Mouse (Mus musculus): Measurements from ENCODE around the gene Stox2. TPM values are rescaled to one million over a fixed set of nuclear protein-coding genes. Genes with fewer than 3 reads are reported as not detected.

Stox2 gene
- polyA plus RNA-seq, 1 experiment from 2014 or later: 2.6 TPM

DNA sequence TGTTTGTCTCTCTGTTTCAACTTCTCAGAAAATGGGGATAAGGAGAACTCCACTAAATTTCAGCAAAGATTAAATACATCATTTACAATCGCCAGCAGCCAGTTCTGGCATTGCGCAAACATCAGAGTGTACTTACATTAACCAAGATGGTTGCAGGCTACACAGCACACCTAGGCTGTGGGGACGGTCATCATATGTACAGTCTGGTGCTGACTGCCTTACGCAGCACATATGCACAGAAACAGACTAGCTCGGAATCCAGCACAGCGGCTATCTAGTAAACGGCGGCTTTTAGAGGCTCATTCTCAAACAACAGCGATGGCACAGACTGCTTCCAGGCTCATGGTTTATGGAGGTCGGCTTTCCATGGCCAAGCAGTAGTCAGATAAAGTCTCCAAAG lies 54.3 kb downstream of the Stox2 start:
- Histone ChIP-seq H3K27me3 (replicated peaks; ENCODE audit: control insufficient read depth, insufficient read depth, low read length) (no peaks in the 10 kb centered on the region), H3K9me3 (ENCODE audit: control insufficient read depth, low read length) (no peaks in the 10 kb centered on the region), H3K36me3 (ENCODE audit: control insufficient read depth, insufficient read depth, low read length) (no peaks in the 10 kb centered on the region), H3K4me3 (ENCODE audit: low read depth, low read length) (no peak overlapping the region), H3K9ac (ENCODE audit: low read depth, low read length) (no peak overlapping the region), H3K4me1 (replicated peaks; ENCODE audit: control insufficient read depth, insufficient read depth, low read length) (no peaks in the 10 kb centered on the region), H3K4me2 (no peak overlapping the region), H3K27ac (ENCODE audit: low read depth, low read length) (no peak overlapping the region)
- DNase-seq (ENCODE audit: low spot score): no peak
- no peak for ATAC-seq (replicated peaks; ENCODE audit: low FRiP score)
- WGBS: 84% methylated on average over 10 of the region's 10 CpGs

DNA sequence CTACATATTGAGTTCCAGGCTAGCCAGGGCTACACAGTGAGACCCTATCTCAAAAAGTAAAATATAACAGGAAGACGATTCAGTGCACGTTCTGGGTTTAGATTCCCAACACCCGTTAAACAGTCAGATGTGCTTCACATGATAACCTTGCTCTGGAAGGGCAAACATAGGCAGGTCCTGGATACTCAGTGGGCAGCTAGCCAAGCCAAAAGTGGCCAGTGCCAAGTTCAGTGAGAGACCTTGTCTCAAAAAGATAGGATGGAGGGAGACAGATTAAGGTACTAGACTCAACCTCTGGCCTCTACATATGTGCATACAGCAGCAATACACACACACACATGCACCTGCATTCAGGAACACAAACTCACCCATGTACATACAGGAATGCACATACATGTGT lies 56.7 kb downstream of the Stox2 start:
- ATAC-seq (replicated peaks; ENCODE audit: low FRiP score) (no peak), DNase-seq (ENCODE audit: low spot score) (no peak)
- no peak overlapping the region for H3K4me2 ChIP-seq
- H3K36me3 ChIP-seq (ENCODE audit: control insufficient read depth, insufficient read depth, low read length): no peaks in the 10 kb centered on the region
- no peak overlapping the region for H3K27ac ChIP-seq (ENCODE audit: low read depth, low read length)
- no peaks in the 10 kb centered on the region for H3K9me3 ChIP-seq (ENCODE audit: control insufficient read depth, low read length)
- no peaks in the 10 kb centered on the region for H3K4me1 ChIP-seq (replicated peaks; ENCODE audit: control insufficient read depth, insufficient read depth, low read length)
- H3K9ac ChIP-seq (ENCODE audit: low read depth, low read length): no peak overlapping the region
- no peaks in the 10 kb centered on the region for H3K27me3 ChIP-seq (replicated peaks; ENCODE audit: control insufficient read depth, insufficient read depth, low read length)
- H3K4me3 ChIP-seq (ENCODE audit: low read depth, low read length): no peak overlapping the region
- 76% methylated on average over 3 of the region's 3 CpGs for WGBS

DNA sequence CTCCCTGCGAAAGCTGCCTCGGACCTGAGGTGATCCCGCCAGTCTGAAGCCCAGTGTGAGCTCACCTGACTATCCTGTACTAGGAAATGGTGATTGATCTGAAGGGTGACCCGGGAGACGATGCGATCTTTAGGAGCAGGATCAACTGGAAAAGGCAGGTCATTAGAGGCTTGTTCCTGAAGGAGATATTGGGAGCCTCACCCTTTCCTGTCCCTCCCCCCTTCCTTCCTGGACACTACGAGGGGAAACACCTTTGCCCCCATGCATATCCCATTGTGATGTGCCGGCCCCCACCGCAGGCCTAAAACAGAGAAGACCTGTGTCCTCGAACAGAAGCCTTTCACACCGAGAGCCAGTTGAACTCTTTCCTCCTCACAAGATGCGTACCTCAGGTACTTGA lies 58.0 kb downstream of the Stox2 start:
- no peak overlapping the region for H3K9ac ChIP-seq (ENCODE audit: low read depth, low read length)
- H3K36me3 ChIP-seq (ENCODE audit: control insufficient read depth, insufficient read depth, low read length): no peaks in the 10 kb centered on the region
- 72% methylated on average over 12 of the region's 12 CpGs for WGBS
- no peaks in the 10 kb centered on the region for H3K9me3 ChIP-seq (ENCODE audit: control insufficient read depth, low read length)
- no peaks in the 10 kb centered on the region for H3K27me3 ChIP-seq (replicated peaks; ENCODE audit: control insufficient read depth, insufficient read depth, low read length)
- H3K4me1 ChIP-seq (replicated peaks; ENCODE audit: control insufficient read depth, insufficient read depth, low read length): no peaks in the 10 kb centered on the region
- H3K4me3 ChIP-seq (ENCODE audit: low read depth, low read length): no peak overlapping the region
- DNase-seq (ENCODE audit: low spot score) (no peak), ATAC-seq (replicated peaks; ENCODE audit: low FRiP score) (no peak)
- no peak overlapping the region for H3K27ac ChIP-seq (ENCODE audit: low read depth, low read length)
- no peak overlapping the region for H3K4me2 ChIP-seq

DNA sequence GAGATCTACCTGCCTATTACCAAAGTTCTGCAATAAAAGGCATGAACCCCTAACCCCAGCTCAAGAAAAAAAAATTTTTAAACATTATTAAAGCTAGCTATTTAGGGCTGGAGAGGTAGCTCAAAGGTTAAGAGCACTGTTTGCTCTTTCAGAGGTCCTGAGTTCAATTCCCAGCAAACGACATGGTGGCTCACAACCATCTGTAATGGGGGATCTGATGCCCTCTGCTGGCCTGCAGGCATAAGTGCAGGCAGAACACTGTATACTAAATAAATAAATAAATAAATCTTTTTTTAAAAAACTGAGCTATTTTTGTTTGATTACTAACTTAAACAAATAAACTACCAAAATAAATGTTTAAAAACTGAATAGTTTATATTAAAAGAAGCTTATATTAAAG lies 60.4 kb downstream of the Stox2 start:
- Histone ChIP-seq H3K9me3 (ENCODE audit: control insufficient read depth, low read length) (no peaks in the 10 kb centered on the region), H3K4me2 (no peak overlapping the region), H3K9ac (ENCODE audit: low read depth, low read length) (no peak overlapping the region), H3K27me3 (replicated peaks; ENCODE audit: control insufficient read depth, insufficient read depth, low read length) (no peaks in the 10 kb centered on the region), H3K4me3 (ENCODE audit: low read depth, low read length) (no peak overlapping the region), H3K36me3 (ENCODE audit: control insufficient read depth, insufficient read depth, low read length) (no peaks in the 10 kb centered on the region), H3K27ac (ENCODE audit: low read depth, low read length) (no peak overlapping the region), H3K4me1 (replicated peaks; ENCODE audit: control insufficient read depth, insufficient read depth, low read length) (no peaks in the 10 kb centered on the region)
- WGBS: 69% methylated on average over 1 of the region's 1 CpGs
- ATAC-seq (replicated peaks; ENCODE audit: low FRiP score) (no peak), DNase-seq (ENCODE audit: low spot score) (no peak)

DNA sequence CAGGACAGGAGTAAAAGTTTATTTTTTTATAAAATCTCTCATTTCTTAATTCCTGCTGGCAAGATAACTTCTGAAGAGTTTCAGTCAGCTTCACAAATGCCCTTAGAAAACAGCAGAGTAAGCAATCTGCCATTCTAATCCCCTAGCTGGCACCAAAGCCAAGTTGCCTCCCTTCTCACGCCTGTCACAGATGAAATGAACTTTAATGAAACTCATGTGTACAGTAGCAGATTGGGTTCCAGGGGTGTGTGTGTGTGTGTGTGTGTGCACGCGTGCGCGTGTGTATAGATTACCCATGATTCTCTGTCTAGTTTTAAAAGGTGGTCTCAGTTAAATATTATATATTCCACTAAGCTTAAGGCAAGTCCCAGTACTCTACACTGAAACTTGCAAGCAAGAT lies 62.0 kb downstream of the Stox2 start:
- no peak overlapping the region for H3K4me2 ChIP-seq
- H3K27ac ChIP-seq (ENCODE audit: low read depth, low read length): no peak overlapping the region
- ATAC-seq (replicated peaks; ENCODE audit: low FRiP score): no peak
- H3K4me3 ChIP-seq (ENCODE audit: low read depth, low read length): no peak overlapping the region
- WGBS: 92% methylated on average over 5 of the region's 5 CpGs
- H3K36me3 ChIP-seq (ENCODE audit: control insufficient read depth, insufficient read depth, low read length): no peaks in the 10 kb centered on the region
- no peak for DNase-seq (ENCODE audit: low spot score)
- no peaks in the 10 kb centered on the region for H3K4me1 ChIP-seq (replicated peaks; ENCODE audit: control insufficient read depth, insufficient read depth, low read length)
- H3K9me3 ChIP-seq (ENCODE audit: control insufficient read depth, low read length): no peaks in the 10 kb centered on the region
- no peaks in the 10 kb centered on the region for H3K27me3 ChIP-seq (replicated peaks; ENCODE audit: control insufficient read depth, insufficient read depth, low read length)
- H3K9ac ChIP-seq (ENCODE audit: low read depth, low read length): no peak overlapping the region

DNA sequence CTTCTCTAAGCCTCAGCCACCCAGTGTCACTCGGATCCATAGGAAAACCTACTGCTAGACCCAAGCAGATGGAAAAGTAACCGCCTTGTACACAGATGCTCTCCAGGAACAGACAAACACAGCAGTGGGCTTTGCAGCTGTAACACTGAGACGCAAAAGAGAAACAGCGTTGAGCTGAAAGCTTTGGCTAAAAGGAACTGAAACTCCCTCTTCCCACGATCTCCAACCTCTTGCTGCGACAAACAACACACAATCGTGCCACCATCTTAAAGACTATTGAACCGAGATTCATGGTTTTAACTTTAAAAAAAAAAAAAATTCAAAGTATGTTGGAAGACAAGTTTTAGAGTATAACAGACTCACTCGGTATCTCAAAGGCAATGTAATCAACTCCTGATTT lies 62.5 kb downstream of the Stox2 start:
- H3K4me1 ChIP-seq (replicated peaks; ENCODE audit: control insufficient read depth, insufficient read depth, low read length): no peaks in the 10 kb centered on the region
- no peaks in the 10 kb centered on the region for H3K36me3 ChIP-seq (ENCODE audit: control insufficient read depth, insufficient read depth, low read length)
- WGBS: 84% methylated on average over 9 of the region's 9 CpGs
- no peak overlapping the region for H3K4me2 ChIP-seq
- no peak overlapping the region for H3K27ac ChIP-seq (ENCODE audit: low read depth, low read length)
- no peaks in the 10 kb centered on the region for H3K27me3 ChIP-seq (replicated peaks; ENCODE audit: control insufficient read depth, insufficient read depth, low read length)
- ATAC-seq (replicated peaks; ENCODE audit: low FRiP score): no peak
- no peak for DNase-seq (ENCODE audit: low spot score)
- H3K9me3 ChIP-seq (ENCODE audit: control insufficient read depth, low read length): no peaks in the 10 kb centered on the region
- H3K9ac ChIP-seq (ENCODE audit: low read depth, low read length): no peak overlapping the region
- H3K4me3 ChIP-seq (ENCODE audit: low read depth, low read length): no peak overlapping the region

DNA sequence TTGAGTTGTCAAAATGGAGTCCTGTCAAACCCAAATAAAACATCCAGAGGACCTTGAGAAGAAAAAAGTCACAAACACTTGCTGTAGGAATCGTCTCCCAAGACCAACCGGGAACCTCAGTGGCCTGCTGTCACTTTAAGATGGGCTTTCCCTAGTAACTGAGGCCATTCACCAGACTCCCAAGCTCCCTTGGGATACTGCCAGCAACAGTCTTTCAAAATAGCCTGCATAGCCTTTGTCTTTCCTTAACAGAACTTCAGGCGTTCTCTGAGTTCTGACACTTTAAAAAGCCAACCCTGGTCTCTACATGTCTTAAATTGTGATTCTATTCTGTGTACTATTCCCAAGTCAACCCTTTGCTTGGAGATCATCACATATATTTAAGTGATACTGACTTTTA lies 64.9 kb downstream of the Stox2 start:
- H3K9me3 ChIP-seq (ENCODE audit: control insufficient read depth, low read length): no peaks in the 10 kb centered on the region
- H3K36me3 ChIP-seq (ENCODE audit: control insufficient read depth, insufficient read depth, low read length): no peaks in the 10 kb centered on the region
- no peak overlapping the region for H3K4me3 ChIP-seq (ENCODE audit: low read depth, low read length)
- no peaks in the 10 kb centered on the region for H3K27me3 ChIP-seq (replicated peaks; ENCODE audit: control insufficient read depth, insufficient read depth, low read length)
- DNase-seq (ENCODE audit: low spot score) (no peak), ATAC-seq (replicated peaks; ENCODE audit: low FRiP score) (no peak)
- 80% methylated on average over 3 of the region's 3 CpGs for WGBS
- H3K4me1 ChIP-seq (replicated peaks; ENCODE audit: control insufficient read depth, insufficient read depth, low read length): no peaks in the 10 kb centered on the region
- no peak overlapping the region for H3K4me2 ChIP-seq
- H3K9ac ChIP-seq (ENCODE audit: low read depth, low read length): no peak overlapping the region
- no peak overlapping the region for H3K27ac ChIP-seq (ENCODE audit: low read depth, low read length)

DNA sequence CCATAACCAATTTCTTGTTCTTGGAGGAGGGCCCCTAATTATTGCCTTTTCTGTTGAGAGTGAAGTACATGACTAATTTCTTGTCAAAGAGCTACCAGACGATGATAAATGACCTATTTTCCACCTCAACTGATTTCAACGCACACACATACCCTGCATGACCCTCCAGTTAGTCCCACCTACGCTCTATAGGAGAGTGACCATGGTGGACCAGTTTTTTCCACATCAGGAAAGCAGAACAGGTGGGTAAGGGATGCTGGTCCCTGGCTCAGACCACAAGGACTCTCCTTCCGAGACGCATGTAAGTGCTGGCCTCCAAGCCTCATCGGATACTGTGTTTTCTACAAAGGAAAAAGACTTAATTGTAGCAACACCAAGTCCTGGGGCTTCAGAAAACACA lies 65.4 kb downstream of the Stox2 start:
- 83% methylated on average over 6 of the region's 6 CpGs for WGBS

DNA sequence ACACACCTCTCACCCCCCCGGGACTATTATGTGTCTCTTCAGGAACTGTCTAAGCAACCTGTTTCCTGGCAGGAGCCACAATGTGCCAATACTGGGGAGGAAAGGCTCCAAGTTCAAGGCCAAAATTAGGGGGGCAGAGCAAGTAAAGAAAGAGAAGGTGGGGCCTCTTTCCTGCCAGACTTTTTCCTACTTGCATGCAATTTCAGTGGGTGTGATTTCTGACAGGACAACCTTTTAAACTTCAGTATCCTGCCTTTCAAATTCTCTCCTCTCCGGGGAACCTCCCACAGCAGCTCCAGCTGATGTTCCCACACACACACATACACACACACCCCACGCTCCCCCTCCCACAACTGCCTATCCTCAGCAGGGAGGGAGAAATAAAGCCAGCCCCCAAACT lies 66.1 kb downstream of the Stox2 start:
- Histone ChIP-seq H3K27me3 (replicated peaks; ENCODE audit: control insufficient read depth, insufficient read depth, low read length) (no peaks in the 10 kb centered on the region), H3K36me3 (ENCODE audit: control insufficient read depth, insufficient read depth, low read length) (no peaks in the 10 kb centered on the region), H3K27ac (ENCODE audit: low read depth, low read length) (no peak overlapping the region), H3K4me2 (no peak overlapping the region), H3K9ac (ENCODE audit: low read depth, low read length) (no peak overlapping the region), H3K9me3 (ENCODE audit: control insufficient read depth, low read length) (no peaks in the 10 kb centered on the region), H3K4me1 (replicated peaks; ENCODE audit: control insufficient read depth, insufficient read depth, low read length) (no peaks in the 10 kb centered on the region), H3K4me3 (ENCODE audit: low read depth, low read length) (no peak overlapping the region)
- DNase-seq (ENCODE audit: low spot score): no peak
- no peak for ATAC-seq (replicated peaks; ENCODE audit: low FRiP score)
- WGBS: 64% methylated on average over 3 of the region's 3 CpGs

More for the DNA sequence above, 65.4 kb downstream of the Stox2 start:
- Histone ChIP-seq H3K4me1 (replicated peaks; ENCODE audit: control insufficient read depth, insufficient read depth, low read length) (no peaks in the 10 kb centered on the region), H3K9ac (ENCODE audit: low read depth, low read length) (no peak overlapping the region), H3K27ac (ENCODE audit: low read depth, low read length) (no peak overlapping the region), H3K27me3 (replicated peaks; ENCODE audit: control insufficient read depth, insufficient read depth, low read length) (no peaks in the 10 kb centered on the region), H3K4me3 (ENCODE audit: low read depth, low read length) (no peak overlapping the region), H3K36me3 (ENCODE audit: control insufficient read depth, insufficient read depth, low read length) (no peaks in the 10 kb centered on the region), H3K4me2 (no peak overlapping the region), H3K9me3 (ENCODE audit: control insufficient read depth, low read length) (no peaks in the 10 kb centered on the region)
- ATAC-seq (replicated peaks; ENCODE audit: low FRiP score): no peak
- no peak for DNase-seq (ENCODE audit: low spot score)
